Mouse (Mus musculus) granulocyte monocyte progenitor cell, adult 5-6 weeks (primary cell): ENCODE measurements around the gene Sh3glb1. TPM values are rescaled to one million over a fixed set of nuclear protein-coding genes. Genes with fewer than 3 reads are reported as not detected.

Experiments used
- ATAC-seq: replicated peaks from 2 replicates; pipeline ENCODE4 v1.8.0; 2016; ENCODE audit warnings: mild to moderate bottlenecking, moderate TSS enrichment, inconsistent platforms; ENCODE audit not compliant: poor library complexity, severe bottlenecking
- total RNA-seq, 2 experiments: library from RNA; stranded (forward) in 1 of 2; stranded (reverse) in 1 of 2; fragments of 200-712, 200-1000 nt in 1 of 2; fragments of >200 nt in 1 of 2; fragmentation: Nextera tagmentation in 1 of 2; gene quantifications; 2 replicates each; pipeline ENCODE4 v1.2.3; 2014 to 2017

The Sh3glb1 gene
- total RNA-seq, 2 experiments from 2014 or later = 26.6 to 34.9 TPM

DNA sequence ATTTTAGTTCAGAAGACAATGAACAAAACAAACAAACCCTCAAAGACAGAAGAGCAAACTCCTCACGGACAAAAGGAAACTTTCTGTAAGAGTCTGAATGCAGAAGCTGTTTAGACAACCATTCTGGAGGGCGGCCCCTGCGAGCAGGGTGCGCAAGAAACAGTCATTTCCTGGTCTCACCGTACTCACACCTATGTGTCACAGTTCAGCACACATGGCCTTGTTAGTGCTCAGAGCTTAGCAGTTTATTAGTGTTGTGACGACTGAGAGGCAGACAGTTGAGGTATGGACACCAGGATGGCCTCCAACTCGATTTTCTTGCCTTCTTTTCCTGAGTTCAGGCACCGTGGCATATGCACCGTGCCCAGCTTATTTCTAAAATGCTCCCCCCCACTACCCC lies 4.2 kb downstream of the Sh3glb1 start:
- no peak for ATAC-seq

DNA sequence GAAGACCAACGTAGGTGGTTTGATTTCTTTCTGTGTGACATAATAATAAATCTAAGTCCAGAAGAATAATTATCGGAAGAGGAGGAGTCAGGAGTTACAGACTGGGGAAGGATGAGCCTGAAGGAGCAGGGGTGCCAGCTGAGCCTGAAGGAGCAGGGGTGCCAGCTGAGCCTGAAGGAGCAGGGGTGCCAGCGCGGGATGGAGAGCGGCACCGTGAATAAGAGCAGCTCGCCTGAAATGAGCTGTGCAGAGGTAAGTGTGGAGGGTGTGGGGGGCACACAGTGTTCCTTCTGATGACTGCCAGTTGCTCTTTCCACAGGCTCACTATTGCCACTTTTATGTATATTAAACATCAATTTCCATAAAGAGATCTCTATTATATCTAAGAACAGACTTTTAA lies 5.1 kb downstream of the Sh3glb1 start:
- no peak for ATAC-seq

DNA sequence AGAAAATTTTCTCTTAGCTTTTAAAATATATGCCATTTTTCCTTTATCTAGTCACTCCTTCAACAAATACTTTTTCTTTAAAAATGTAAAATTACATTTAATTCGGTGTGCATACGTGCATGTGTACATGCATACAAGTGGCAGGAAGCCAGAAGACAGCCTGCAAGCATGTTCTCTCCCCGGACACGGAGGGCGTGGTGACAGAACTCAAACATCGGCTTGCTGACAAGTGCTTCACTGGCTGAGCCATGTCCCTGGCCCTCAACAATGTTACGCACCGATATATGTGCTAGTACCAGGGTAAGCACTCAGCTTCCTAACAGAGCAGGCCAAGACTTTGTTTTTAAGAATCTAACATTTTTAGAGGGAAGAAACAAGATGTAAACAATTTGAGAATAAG lies 5.5 kb downstream of the Sh3glb1 start:
- no peak for ATAC-seq

DNA sequence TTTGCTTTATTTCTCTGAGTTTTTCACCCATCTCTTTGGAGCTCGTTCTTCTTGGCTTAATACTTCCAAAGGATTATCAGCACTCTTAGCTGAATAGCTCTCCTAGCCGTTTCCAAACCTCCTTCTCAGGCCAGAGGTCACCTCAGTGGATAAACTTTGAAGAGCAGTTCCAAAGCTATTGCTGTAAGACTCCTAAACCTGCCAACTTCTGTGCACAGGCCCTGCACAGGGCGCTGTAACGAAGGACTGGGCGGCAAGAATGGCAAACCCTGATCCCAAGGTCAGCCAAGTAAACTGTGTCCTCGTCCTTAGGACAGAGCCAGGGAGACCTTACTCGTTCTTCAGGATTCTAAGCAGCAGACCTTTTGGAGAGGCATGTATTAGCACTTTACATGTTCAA lies 6.0 kb downstream of the Sh3glb1 start:
- ATAC-seq = no peak

DNA sequence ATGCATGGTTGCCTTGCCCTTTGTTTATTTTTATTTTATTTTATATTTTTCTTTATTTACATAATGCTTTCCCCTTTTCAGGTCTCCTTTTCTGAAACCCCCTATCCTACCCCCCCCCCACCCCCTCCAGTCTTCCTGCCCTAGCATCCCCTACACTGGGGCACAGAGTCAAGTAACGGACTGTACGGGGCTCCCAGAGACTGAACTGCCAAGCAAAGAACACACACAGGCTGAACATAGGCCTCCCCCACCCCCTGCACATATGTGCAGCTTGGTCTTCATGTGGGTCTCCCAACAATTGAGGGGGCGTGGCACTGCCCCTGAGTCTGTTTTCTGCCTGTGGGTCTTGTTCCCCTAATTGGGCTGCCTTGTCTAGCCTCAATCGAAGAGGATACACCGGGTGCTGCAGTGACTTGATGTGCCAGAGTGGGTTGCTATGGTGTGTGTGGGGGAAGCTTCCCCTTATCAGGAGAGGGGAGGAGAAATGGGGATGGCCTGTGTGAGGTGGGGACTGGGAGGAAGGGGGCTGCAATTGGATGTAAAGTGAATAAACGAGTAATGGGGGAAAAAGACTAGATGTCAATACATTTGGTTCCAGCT lies 8.4 kb downstream of the Sh3glb1 start:
- no peak; the same call in 1 of the 2 replicates for ATAC-seq

DNA sequence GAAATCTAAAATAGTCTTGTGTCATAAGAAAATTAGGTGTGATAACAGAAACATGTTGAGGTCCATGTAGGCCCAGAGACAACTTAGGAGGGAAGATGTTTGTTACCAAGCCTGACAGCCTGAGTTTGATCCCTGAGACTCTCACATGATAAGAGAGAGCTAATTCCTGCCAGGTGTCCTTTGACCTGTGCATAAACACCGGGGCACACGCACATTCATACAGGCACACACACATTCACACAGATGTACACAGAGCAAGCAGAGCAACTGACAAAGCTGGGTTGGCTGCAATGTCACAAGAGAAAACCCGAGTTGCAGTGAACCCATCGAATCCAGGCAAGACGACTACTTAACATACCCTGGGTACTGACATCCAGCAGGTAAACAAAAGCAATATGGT lies 11.5 kb downstream of the Sh3glb1 start:
- ATAC-seq = no peak

DNA sequence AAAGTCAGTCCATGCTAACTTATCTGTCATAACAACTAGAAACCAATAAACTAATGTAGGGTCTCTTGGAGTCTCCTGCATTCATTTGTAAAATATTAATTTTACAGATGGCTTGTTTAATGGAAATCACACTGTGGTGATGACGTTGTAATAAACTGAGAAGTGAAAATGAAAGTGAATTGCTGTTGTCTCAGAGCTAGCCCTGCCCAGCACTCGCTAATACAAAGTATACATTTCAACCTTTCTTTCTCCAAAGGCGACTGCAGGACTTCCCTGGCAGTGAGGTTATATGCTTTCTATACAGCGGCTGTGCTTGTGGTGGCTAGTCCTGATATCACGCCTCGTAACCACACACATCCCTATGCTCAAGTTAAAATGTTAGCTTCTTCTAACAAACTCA lies 16.2 kb downstream of the Sh3glb1 start:
- ATAC-seq = peak; percentile 76

DNA sequence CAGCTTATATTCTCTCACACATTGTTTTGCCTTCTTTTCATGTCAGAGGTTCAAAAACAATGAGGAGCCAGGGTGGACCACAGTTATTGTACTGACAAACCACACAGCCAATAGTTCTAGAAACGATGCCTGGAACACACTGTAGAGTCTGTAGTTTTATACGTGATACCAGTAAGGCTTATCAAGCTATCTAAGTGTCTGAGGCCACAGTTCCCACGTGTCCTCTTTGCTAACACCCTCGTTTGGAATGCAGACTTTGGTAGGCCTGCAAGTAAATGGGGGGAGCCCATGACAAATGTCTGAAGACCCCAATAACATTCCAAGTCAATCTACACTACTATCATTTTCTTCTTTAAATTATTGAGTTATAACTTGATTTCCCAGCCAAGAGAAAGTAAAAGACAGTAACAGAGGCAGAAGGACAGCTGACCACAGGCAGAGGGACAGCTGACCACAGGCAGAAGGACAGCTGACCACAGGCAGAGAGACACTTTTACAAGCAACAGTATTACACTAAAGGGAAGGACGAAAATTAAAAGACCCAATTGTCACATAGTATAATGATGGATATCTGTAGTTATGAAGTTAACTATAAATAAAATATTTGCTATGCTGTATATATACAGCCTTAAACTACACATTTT lies 21.2 kb downstream of the Sh3glb1 start:
- no peak for ATAC-seq

DNA sequence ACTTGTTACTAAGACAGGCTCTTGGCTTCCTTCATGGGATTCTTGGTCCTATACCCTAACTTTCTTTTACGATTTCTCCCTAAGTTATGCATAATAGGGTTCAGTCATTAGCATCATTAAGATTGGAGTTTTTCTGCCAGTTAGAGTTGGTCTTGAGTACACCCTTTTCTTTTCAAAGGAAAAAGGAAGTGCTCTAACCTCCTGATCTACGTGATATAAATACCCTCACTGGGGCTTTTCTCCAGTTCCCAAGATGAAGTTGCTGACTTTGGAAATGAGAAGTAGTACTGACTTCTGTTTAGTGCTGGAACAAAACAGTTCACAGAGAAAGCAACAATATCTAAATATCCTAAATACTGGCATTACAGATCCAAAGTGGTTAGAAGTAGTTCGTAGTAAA lies 22.2 kb downstream of the Sh3glb1 start:
- ATAC-seq = peak; percentile 36

DNA sequence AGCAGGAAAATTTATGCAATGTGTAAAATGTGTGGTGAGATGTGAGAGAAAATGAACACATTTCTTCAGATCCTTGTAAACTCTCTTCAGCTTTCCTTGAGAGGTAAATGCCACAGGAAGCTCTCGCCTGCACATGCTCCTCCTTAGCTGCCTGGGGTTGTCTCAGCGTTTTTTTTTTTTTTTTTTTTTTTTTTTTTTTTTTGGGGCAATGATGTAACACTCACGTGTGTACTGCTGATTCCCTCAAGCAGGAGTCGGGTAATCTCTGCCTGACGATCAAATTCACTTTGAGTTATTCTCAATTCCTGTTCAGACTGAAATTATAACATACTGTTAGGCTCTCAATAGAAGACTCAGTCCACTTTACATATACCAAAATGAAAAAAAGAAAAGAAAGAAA lies 23.0 kb downstream of the Sh3glb1 start:
- peak; percentile 44 for ATAC-seq

DNA sequence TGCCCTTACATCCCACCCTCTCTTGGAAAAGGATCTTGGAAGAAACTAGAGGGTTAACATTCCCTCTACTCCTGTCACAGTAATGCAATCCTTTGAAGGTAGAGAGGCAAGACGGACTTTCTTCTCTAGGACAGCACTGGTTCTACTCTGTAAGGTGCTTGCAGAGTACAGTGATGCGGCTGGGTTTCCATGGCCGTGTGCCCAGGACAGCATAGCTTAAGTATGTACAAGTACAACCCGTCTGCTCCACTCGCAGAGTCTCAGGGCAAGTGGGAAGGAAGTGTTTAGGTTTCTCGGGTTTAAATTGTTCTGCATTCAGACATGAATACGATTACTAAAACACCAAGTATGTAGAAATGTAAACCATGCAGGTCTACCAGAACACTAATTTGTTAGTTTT lies 25.2 kb downstream of the Sh3glb1 start:
- no peak for ATAC-seq

DNA sequence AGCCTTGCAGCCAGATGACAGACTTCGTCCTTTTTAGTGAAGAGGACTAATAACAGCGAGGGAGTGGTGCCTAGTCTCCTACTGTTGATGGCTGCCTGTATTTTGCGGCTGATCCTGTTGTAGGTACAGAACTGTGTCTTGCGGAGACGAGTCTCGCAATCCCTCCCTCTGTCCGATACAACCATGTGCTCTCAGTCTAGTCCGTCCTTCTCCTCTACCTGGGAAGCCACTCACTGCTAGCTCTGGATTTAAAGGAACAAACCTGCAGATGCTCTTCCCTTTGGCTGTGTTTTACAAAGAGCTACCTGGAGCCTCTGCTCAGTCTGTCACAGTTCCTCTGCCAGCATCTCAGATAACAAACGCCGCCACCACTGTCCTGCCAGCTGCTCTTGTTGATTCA lies 26.1 kb downstream of the Sh3glb1 start:
- no peak for ATAC-seq

DNA sequence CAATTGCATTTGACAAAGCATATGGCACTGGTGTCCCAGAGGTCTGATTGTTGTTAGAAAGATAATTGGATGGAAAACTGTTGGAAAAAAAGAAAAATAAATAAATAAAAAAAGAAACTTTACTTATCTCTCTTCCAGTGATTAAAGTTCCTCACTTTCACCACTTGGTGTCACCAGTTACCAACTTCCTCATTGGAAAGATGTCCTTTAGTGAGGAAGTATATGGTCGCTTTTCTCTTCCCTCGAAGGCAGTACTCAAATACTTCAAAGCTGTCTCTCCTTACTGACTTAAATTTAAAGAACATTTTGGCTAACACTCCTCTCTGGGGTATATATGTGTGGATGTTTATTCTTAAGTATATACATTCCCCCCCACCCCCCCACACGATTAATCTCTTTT lies 28.1 kb downstream of the Sh3glb1 start:
- ATAC-seq = peak; percentile 78

DNA sequence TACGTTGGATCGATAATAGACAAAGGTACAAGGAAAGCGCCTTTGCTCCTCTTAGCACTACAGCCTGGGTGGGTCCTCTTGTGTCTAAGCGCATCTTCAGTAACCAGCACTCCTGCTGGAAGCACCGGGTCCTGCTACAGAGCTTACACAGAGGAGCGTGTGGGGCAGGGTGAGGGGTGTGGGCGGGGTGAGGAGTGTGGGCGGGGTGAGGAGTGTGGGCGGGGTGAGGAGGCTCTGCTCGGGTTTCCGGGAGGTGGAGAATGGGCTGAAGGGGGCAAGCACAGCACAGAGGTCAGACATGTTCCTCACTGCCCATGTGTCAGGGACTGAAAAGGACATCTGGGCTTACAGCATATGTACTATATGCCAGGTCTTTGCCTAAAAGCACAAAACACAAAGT lies 30.9 kb downstream of the Sh3glb1 start:
- peak; percentile 94 for ATAC-seq

DNA sequence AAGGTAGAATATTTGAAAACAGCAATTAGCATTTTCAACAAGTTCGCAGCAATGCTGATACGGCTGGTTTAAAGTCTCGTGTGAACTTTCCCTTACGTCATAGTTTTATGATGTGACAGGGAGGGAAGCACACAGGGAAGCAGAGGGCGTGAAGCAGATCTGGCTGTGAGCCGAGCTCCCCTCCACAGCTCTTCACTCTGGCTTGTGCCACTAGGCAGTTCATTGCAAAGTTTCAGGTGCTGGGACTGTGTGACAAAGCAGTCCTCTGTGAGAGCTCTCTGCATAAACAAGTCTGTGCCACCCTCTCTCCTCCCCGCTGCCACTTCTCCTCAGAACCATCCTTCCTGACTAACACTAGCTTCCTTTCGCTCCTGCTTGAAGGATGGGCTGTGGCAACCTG lies 31.9 kb downstream of the Sh3glb1 start:
- no peak for ATAC-seq

DNA sequence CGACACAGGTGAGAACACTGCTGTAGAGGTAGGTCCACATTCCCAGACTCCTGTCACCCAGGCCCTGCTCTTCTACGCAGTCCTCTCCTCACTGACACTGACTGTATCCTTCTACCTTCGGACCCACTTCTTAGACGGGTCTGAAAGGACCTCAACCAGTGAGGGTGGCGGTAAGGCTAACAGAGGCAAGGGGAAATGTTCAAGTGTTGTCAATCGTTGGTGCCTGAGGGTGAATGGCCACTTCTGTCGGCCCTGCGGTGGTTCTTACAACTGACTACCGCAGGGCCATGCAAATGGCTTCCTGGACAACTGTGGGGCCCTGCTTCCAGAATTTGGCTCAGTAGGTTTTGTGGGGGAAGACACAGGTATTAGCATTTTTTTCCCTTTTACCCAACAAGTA lies 32.5 kb downstream of the Sh3glb1 start:
- no peak for ATAC-seq

DNA sequence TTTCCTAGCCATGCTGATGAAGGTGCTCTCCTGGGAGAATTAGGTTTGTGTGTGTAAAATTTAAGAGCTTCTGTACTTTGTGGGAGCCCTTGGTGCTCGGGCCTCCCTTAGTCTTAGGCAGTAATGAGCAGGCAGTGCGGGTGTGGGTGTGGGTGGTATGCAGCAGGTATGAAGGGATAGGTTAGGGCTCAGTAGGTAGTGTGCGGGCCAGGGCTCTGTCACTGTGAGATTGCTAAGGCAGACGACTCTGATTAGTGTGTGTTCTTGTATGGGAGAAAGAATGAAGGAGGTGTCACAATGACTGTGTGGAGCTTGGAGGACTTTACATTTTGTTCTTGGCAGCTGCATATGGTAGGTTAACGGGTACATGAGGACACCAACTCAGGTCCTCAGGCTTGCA lies 34.0 kb downstream of the Sh3glb1 start:
- no peak for ATAC-seq

DNA sequence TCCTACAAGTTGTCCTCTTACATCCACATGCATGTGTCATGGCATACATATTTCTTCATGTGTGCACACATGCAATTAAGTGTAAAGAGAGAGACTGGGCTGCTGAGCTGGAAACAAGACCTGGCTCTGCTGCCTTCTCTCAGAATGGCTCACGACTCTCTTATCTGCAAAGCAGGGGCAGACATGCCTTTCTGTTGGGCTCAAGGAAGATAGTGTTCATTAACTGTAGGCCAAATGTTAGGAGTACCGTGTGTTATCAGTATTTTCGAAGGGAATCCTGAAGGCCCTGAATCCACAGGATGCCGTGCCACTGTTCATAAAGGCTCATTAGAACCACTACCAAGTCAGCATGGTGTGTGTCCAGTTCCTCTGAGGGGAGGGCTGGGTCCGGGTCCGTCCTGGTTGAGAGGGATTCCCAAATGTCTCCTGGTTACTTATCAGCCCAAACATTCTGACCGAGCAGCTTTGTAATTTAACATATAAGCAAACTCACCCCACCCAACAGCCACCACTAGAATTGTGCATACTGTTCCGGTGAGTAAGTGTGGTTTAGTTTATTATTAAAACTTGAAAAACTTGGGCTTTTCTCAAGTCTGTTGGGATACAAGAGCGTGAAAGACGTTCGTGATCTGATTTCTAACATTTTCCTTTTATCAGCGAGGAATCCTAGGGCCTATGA lies 36.9 kb downstream of the Sh3glb1 start:
- ATAC-seq = no peak

DNA sequence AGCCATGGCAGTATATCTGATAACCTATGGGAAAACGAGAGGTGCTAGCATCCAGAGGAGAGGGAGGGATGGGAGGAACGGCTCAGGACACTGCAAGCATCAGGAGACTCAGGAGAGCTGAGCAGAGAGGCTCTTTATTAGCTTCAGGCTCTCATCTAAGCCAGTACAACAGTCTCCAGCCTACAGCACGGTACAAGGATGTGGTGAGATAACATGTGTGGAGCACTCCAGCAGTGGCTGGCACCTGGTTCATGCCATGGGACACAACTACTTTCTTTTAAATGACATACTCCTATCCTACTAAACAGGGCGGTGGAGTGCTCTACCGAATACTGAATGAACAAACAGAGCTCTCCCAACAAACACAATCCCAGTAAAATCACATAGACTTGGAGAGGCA lies 38.6 kb downstream of the Sh3glb1 start:
- no peak for ATAC-seq

DNA sequence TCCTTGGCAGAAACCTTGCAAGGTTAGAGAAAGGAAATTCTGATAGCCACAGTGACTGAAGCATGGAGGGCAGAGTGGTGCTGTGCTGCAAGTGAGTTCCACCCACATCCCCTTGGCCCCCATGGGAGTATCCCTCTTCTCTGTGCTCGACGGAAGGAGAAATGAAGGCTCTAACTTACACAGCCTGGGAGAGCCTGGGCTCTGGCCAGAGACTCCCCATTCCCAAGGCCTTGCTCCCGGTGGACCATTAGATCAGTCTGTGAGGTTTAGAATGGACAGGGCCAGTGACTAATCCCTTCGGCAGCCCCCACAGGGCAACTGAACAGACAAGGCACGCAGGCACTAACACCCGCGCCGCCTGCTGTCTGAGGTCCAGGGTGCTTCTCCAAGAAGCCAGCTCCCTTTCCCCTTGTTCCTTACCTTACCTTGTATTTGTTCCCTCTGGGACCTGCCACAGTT lies 40.4 kb downstream of the Sh3glb1 start:
- peak; percentile 52; the same call in 1 of the 2 replicates for ATAC-seq

DNA sequence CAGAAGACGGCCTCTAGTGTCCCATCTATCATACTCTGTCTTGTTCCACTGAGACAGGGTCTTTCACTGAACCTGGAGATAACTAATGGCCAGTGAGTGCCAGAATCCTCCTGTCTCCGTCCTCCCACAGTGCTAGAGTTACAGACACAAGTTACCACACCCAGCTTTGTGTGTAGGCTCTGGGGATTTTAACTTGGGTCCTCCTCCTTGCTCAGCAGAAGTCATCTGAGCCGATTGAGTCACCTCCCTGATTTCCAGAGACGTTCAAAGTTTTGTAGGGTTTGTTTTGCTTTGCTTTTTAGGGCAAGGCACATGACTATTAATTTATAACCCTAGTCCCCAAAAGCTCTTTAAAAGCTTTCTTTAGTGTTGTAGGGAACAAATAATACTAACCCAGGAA lies 41.0 kb downstream of the Sh3glb1 start:
- ATAC-seq = no peak

DNA sequence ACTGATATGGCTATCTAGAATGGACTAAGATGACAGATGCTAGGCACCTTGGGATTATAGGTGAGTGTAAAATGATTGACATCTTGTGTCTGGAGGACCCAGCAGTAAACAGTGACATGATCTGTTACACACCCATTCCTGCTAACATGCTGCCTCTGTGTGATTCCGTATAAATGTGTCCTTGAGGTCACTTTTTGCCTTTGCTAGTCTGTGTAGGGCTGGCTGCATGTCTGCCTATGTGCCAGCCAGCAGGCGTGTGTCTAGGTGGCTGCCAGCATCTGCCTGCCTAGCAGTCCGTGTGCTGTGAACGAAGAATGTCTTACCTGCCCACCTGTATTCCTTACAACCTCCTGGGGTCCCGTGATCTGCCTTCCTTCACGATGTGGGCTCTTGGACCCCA lies 42.4 kb downstream of the Sh3glb1 start:
- no peak for ATAC-seq
